Mouse (Mus musculus) E14TG2a.4 (cell line): ENCODE measurements around the gene Eef2k.

Experiments used
- CTCF ChIP-seq: conservative IDR thresholded peaks from 2 replicates; pipeline ENCODE4 v1.5.1; 2014; ENCODE audit warnings: low read length
- NANOG ChIP-seq: IDR thresholded peaks from 2 replicates; pipeline ENCODE4 v1.6.1; 2014; ENCODE audit warnings: borderline replicate concordance, low read length, mixed read lengths
- POU5F1 ChIP-seq: IDR thresholded peaks from 2 replicates; pipeline ENCODE4 v1.6.1; 2014; ENCODE audit warnings: low read length, borderline replicate concordance

GRCm38 (mm10) chr7:120865100-120865499, 22.5 kb downstream of the Eef2k start:
- TF ChIP-seq CTCF = no peak
- no peak for TF ChIP-seq NANOG
- TF ChIP-seq POU5F1 = no peak
